Mouse (Mus musculus) spleen, adult 12 weeks (tissue): ENCODE results near the gene Eps15l1.

ENCODE experiments used
- DNase-seq: peaks from one replicate; pipeline ENCODE4 v3.0.0; 2022; ENCODE audit warnings: low spot score

The Eps15l1 gene

DNA sequence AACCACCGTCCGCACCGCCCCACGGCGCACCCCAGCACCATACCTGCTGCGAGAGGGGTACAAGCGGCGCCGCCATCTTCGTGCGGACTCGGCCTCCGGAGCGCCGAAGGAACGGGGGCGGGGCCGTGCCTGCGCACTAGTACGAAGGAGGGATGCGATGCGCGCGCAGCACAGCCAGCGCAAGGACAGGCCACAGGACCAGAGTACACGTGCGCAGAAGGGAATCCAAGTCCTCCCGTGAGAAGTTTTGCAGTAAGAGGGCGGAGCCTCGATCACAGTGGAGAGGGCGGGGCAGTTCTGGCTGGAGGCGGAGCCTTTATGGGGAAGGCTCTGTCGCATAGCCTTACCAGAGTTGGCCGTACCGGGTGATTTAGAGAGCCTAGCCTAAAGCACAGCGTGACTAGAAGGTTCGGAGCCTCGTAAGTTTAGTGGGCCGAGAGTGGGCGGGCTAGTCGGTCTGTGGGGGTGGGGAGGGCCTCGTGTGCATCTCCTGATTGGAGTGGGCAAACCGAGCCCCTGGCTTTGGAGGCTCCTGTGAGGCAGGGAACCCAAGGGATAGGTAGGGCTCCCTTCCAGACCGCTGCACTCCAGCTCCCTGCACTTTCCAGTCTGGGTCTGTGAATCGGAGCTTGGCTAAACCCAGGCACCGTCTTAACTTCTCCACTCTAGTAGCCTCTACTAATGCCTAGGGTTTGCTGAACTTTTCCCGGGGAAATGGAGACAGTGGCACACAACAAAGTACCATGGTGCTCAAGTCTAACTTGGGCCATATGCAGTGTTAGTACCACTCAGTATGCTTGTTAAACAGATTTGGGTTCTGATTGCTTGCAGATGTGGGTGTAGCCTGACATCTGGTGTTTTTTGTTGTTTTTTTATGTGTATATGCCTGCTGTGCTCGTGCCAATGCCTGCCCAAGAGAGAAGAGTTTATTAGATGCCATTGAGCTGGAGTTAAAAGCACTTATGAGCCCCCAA is at the start of gene Eps15l1:
Eps15l1 (minus strand) TSS at position 99 of the 974 bp plus-strand sequence.
- DNase-seq = peak; percentile 95

DNA sequence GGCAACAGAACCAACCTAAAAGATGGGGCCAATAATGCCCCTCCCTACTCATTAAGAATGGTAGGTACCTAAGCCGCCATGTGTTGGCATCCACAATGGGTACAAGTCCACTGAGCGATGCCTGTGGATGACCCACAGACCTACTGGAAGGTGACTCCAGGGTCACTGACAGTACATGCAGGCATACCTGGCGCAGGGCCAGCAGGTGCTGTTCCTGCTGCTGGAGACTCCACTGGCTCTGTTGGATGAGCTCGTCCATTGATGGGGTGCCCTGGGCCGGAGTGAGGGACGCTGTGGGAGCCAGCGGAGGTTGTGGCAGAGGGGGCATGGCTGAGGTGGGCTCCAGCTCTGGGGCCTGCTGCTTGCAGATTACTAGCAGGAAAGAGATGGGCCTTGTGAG is 49.4 kb upstream of the Eps15l1 start:
- DNase-seq = no peak

- DNase-seq = no peak
Measured at GRCm38 (mm10) chr8:72469984-72470383, 48.7 kb upstream of the Eps15l1 start.

GRCm38 (mm10) chr8:72469243-72469642 is 48.0 kb upstream of the Eps15l1 start:
- DNase-seq = no peak

DNA sequence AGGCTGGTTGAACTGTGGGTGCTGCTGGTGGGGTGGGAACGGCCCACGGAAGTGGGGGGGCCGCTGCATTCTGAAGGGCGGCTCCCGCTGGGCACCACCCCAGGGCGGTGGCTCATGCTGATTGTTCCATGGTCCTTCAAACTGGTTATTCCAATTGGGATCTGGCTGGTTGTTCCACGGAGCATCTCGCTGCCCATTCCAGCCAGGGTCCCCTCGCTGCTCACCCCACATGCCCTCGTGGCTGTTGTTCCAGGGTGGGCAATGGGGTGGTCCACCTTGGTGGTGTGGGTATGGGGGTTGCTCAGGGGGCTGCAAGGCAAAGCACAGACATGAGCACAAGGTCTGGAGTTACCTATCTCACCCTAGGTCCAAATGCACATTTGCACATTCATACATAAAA is 43.0 kb upstream of the Eps15l1 start:
- DNase-seq = no peak

DNA sequence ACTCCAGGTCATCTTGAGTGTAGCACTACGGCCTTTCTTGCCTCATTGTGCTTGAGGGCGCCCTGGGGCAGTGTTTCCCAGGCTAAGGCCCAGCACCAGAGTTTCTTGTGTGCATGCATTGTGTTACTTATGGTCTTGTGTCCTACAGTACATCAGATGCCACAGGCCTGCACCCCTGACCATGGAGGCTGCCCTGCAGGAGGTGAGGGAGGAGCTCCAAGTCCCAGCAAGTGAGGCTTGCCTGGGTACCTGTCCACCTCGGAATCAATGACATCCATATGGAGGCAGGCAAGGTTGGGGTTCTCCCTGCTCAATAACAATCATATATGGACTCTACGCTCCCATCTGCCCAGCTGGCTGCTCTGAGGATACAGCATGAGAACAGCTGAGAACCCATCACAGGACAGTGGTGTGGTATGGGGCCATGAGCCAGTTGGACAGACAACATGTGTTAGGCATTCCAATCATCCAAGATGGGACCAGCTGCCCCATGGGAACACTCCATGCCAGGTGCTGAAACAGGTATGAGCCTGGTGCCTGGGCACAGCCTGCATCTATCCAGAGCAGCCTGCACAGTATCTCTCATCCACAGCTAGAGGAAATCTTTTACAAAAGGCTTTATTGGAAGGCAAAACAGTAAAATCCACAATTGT is 38.7 kb upstream of the Eps15l1 start:
- DNase-seq = no peak

DNA sequence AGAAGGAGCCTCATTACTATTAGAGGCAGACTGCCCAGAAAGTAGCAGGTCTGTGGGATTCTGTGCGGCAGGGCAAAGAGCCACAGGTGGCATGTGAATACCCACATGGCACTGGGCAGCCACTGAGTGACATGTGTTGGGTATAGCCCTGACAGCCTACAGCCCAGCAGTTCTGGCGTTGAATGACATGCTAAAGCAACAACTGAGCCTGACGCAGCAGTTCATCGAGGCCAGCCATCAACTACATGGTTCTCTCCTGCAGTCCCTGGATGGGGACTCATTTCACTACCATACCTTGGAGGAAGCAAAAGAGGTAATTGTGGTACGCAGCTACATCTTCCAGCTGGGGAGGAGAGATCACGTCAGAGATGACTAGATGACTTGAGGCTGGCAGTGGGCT is 37.2 kb upstream of the Eps15l1 start:
- DNase-seq = no peak

DNA sequence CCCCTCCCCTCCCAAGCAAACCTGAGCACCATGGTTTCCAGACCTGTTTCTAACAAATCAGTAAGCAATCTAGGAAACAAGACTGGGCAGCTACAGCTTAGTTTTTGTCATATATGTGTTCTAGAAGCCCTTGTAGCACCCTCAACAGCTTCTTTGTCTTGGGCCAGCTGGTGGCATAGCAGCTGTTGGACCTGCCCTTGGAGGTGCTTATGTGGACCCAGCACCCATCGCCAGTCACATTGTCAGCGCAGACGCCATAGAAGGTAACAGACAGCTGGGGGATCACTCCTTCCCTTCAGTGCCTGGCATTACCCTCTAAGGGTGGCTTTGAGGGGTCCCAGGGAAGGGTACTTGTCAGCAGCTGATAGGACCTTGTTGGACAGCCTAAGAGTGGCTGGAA is 36.5 kb upstream of the Eps15l1 start:
- no peak for DNase-seq

GRCm38 (mm10) chr8:72455317-72455716 is 34.1 kb upstream of the Eps15l1 start:
- DNase-seq = no peak

DNA sequence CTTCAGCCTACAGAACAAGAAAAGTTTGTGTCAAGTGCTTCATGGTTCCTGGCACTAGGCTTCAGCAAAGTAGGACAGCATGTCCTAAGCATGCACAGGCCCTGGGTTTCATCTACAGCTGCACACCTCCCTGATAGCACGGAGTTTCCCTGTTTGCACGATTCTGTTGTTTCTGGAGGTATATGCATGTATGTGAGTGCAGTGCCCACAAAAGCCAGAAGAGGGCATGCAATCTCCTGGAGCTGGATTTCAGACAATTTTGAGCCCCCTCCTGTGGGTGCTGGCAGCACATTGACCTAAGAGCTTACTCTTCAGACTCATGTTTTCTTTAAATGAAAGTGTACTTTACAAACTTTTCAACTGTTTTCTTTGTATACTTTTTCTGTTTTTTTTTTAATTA is 32.6 kb upstream of the Eps15l1 start:
- no peak for DNase-seq

- no peak for DNase-seq
Measured at GRCm38 (mm10) chr8:72451516-72451915, 30.3 kb upstream of the Eps15l1 start.

- DNase-seq = no peak
Measured at GRCm38 (mm10) chr8:72445071-72445470, 23.8 kb upstream of the Eps15l1 start.

DNA sequence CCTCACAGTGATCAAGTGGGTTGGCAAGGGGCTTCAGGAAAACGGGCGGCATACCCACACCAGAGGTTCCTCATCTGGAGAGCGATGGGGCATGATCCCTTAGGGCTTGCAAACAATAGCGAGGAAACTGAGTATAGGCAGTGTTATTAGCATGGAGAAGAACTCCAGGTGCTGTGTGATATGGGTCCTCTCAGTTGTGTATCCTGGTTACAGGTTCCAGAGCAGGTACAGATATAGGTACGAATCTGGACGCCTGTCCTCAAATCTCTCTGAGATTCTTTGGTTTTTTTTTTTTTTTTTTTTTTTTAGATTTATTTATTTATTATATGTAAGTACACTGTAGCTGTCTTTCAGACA is 22.7 kb upstream of the Eps15l1 start:
- no peak for DNase-seq

DNA sequence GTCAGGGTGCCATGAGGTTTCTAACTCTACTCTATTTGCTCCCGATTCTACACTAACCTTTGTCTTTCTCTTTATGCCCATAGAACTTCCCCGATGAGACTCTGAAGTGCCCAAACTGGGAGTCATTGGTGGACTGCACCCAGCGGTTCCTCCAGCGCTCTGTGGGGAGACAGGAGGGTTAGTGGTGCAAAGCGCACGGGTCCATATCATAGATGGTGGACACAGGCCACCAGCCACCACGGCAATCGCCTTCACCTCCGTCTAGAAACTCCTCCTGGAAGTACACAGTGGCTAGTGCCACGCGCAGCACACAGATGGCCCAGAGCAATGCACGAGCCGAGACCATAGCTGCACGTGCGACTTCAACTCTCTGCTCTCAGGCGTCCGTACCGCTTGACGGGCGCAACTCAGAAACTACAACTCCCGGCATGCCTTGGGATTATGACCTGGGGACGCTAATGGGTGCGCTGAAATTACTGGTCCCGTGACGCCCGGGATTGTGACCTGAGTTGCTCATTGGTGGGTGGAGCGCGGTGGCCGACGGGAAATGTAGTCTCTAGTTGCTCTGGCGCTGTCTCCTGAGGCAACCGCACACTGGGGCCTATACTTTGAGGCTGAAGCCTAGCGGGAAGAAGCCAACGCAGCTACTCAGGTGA is 22.2 kb upstream of the Eps15l1 start, which contains the start of the genes Calr3 and 1700030K09Rik:
Calr3 (minus strand) TSS at position 533 of the 656 bp plus-strand sequence.
1700030K09Rik (plus strand) TSS at position 543 of the 656 bp plus-strand sequence.
- DNase-seq = peak; percentile 89

GRCm38 (mm10) chr8:72438248-72439015 is 17.2 kb upstream of the Eps15l1 start:
- no peak for DNase-seq

GRCm38 (mm10) chr8:72434952-72435351 is 13.7 kb upstream of the Eps15l1 start:
- DNase-seq = no peak

GRCm38 (mm10) chr8:72429676-72430075 is 8.4 kb upstream of the Eps15l1 start:
- no peak for DNase-seq

DNA sequence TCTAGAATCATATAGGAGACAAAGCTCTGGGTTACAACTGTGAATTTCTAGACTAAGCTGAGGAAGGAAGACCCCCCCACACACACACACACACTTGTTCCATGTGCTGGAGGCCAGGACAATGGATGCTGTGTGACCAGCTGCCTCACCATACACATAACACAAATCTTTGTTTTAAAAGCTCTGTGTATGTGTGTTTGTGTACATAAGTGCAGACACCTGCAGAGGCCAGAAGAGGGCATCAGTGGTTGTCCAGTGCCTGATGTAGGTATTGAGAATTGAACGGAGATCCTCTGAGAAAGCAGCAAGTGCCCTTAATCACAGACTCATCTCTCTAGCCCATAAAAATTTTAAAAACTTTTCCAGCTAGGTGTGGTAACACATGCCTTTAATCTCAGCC is 1.7 kb upstream of the Eps15l1 start:
- no peak for DNase-seq

GRCm38 (mm10) chr8:72420571-72421361 is 494 bp downstream of the Eps15l1 start:
- peak; percentile 32 for DNase-seq

GRCm38 (mm10) chr8:72418073-72418472 is 3.2 kb downstream of the Eps15l1 start:
- DNase-seq = no peak

- peak; percentile 64 for DNase-seq
Measured at GRCm38 (mm10) chr8:72415252-72415651, 6.0 kb downstream of the Eps15l1 start.
